In the genomic region with DNA sequence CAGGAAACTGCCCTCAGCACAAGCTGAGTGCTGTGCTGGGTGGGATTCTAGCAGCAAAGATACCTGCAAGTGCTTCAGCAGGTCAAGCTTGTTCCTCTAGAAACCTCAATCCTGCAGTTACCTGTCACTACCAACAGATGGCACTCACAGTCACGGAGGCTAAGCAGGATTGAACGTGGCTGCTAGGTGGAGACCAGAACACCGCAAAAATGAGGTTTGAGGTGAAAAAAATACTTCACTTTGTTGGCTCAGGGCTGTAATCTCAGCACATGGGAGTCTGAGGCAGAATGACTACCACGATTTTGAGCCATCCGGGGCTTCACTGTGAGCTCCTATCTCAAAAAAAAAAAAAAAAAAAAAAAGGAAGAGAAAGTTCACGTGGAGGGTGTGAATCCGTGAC, we compare ENCODE assay signal across 9 mouse cellular contexts.
A peak's percentile ranks its signal among the peaks of the same experiment; 100 is the strongest.
DNase-seq lines count a peak whose midpoint lies in the region.
"Had no signal": no experiment of that assay in that cellular context is flagged by ENCODE, and none has a peak within 500 bp of the region (broad histone marks: within the 10 kb centered on the region; RNA-seq: fewer than 3 reads in every experiment).

No protein-coding gene starts in this region.

- peak; percentile 46 for DNase-seq in layer of hippocampus, adult 11-12 months (ENCODE audit: low spot score)
- no peak for DNase-seq in layer of hippocampus, adult 9-10 months (ENCODE audit: low spot score)
- peak; percentile 39 for DNase-seq in WW6 (ENCODE audit: low read depth, low spot score)
- DNase-seq in cerebellum, postnatal 10 days: peak; percentile 78 to 79
- peak; percentile 11 to 19 for DNase-seq in heart, adult 9 months (ENCODE audit: low spot score in 2 of 2)
- DNase-seq in kidney, postnatal 4 days: peak; percentile 58 to 68
- peak; percentile 52 for DNase-seq in lung, postnatal 14 days
- DNase-seq in splenic B cell, adult 2 months (ENCODE audit: low read depth, low spot score): peak; percentile 56

- no peaks in the 10 kb centered on the region for H3K36me3 ChIP-seq in splenic B cell, adult 2 months (ENCODE audit: control insufficient read depth, insufficient read depth, low read length, poor library complexity, severe bottlenecking)
- H3K36me3 ChIP-seq: embryonic facial prominence, embryonic 13.5 days had no signal

- no peaks in the 10 kb centered on the region for H3K27me3 ChIP-seq in splenic B cell, adult 2 months (ENCODE audit: control insufficient read depth, insufficient read depth, low read length, poor library complexity, severe bottlenecking)
- H3K27me3 ChIP-seq: embryonic facial prominence, embryonic 13.5 days had no signal
